Mouse (Mus musculus): ENCODE data around the gene Rfesd.

Rfesd gene

GRCm38 (mm10) chr13:75981901-75982300 is 36.6 kb downstream of the Rfesd start:
- DNase-seq (ENCODE audit: low read depth, low spot score): no peak

- no peak for DNase-seq (ENCODE audit: low read depth, low spot score)
These were observed 41.9 kb downstream of the Rfesd start for GRCm38 (mm10) chr13:75976649-75977048.

- DNase-seq (ENCODE audit: low read depth, low spot score): no peak
These were observed 42.3 kb downstream of the Rfesd start for GRCm38 (mm10) chr13:75976218-75976617.

DNA sequence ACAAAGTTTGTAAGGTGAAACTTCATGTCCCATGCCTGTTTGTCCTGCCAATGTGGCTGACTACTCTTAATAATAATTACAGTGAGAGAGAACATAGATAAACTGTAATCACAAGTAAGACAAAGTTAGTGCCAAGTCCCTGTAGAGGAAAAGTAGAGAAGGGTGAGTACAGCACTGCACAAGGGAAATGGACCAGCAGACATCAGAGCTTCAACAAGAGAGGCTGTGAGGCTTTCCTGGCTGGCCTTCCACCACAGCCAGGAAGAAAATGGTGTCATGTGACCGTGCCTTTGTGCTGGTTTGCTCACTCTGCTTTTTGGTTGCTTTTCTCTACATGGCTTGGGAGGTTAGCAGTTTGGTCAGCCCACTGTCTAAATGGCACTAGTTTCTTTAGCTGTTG is 42.9 kb downstream of the Rfesd start:
- no peak for DNase-seq (ENCODE audit: low read depth, low spot score)

DNA sequence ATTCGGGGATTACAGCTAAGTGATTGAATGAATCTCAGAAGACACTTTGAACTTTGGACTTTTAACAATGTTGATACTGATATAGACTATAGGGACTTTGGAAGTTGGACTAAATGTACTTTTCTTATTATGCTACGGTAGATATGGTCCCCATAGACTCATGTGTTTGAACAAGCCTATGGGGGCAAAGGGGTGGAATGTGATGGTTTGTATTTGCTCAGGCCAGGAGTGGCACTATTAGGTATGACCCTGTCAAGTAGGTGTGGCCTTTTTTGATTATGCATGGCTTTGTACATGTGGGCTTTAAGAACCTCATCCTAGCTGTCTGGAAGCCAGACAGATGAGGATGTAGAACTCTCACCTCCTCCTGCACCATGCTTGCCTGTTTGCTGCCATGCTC is 44.0 kb downstream of the Rfesd start:
- no peak for DNase-seq (ENCODE audit: low read depth, low spot score)

DNA sequence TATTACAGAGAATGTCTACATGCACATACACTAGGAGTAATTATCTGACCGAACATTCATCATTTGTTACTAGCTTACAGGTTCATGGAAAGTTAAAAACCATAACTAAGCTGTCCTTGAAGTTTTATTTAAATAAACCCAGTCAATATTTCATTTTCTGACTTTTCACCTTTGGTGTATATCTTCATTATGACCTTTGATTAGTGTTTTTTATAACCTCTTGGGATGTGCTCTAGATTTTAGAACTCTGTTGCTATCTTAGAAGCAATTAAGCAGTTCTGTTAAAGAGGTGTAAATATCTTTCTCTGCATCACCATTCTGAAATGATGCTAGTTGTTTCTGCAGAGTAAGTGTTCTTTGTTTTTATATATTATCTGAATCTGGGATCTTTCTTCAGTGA is 51.7 kb downstream of the Rfesd start, which contains the start of gene Spata9:
TSS of gene Spata9 (plus strand) at position 301 of the 400 bp plus-strand sequence.
- no peak for DNase-seq (ENCODE audit: low read depth, low spot score)

DNA sequence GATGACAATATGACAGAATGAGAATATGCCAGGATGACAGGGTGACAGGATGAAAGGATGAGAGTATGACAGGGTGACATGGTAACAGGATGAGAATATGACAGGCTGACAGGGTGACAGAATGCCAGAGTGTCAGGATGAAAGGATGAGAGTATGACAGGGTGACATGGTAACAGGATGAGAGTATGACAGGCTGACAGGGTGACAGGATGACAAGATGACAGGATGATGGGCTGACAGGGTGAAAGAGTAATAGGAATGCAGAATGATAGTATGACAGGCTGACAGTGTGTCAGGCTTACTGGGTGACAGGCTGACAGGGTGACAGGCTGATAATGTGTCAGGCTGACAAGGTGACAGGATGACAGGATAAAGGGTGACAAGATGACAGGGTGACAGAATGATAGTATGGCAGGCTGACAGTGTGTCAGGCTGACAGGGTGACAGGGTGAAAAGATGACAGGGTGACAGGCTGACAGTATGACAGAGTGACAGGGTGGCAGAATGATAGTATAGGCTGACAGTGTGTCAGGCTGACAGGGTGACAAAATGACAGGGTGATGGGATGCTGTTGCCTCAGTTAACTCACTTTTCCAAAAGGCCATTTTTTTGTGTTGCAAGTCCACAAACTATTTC is 63.0 kb downstream of the Rfesd start:
- no peak for DNase-seq (ENCODE audit: low read depth, low spot score)
